Mouse (Mus musculus): ENCODE data around the gene Cela2a.

GRCm38 (mm10) chr4:141792554-141793281 is 33.2 kb downstream of the Cela2a start:
- TF ChIP-seq TAL1 (IDR thresholded peaks at IDR 0.05; ENCODE audit: low read length) (no peak), GATA1 (IDR thresholded peaks at IDR 0.05; ENCODE audit: low read length) (peak; percentile 76)

Data from erythroblast, embryonic 14.5 days (primary cell).